Mouse (Mus musculus) limb, embryonic 10.5 days (tissue): ENCODE data around the gene Erich6. TPM values are rescaled to one million over a fixed set of nuclear protein-coding genes. Genes with fewer than 3 reads are reported as not detected.
"Not testable (repeated sequence)": the region's sequence is repeated elsewhere in the genome, so short reads cannot be mapped to it uniquely, and the experiment has no call there.

Experiments used
- DNase-seq: peaks from one replicate; pipeline ENCODE4 v3.0.0-alpha.2; 2017; ENCODE audit warnings: low spot score
- H3K27ac ChIP-seq: fragments of 300-500 bp; sonication (generic); 2 replicates; pipeline ENCODE4 v1.5.1; 2016; ENCODE audit warnings: mild to moderate bottlenecking
- H3K27me3 ChIP-seq: fragments of 300-500 bp; sonication (generic); 2 replicates; pipeline ENCODE4 v1.6.1; 2016; ENCODE audit warnings: low read depth, mild to moderate bottlenecking; ENCODE audit not compliant: poor library complexity, severe bottlenecking
- H3K36me3 ChIP-seq: fragments of 300-500 bp; sonication (generic); 2 replicates; pipeline ENCODE4 v1.6.1; 2016; ENCODE audit warnings: mild to moderate bottlenecking, moderate library complexity
- H3K4me1 ChIP-seq: fragments of 300-500 bp; sonication (generic); 2 replicates; pipeline ENCODE4 v1.6.1; 2016
- H3K4me3 ChIP-seq: fragments of 300-500 bp; sonication (generic); 2 replicates; pipeline ENCODE4 v1.5.1; 2016; ENCODE audit warnings: mild to moderate bottlenecking, moderate library complexity
- H3K9me3 ChIP-seq: fragments of 300-500 bp; sonication (generic); replicated peaks from 2 replicates; pipeline ENCODE4 v1.6.1; 2016; ENCODE audit warnings: mild to moderate bottlenecking
- WGBS: fragments of 180-500 bp; shearing (Covaris S2); methylation state at CpG from one replicate; pipeline ENCODE4 v1.1.7; 2016; 5-methylcytosine and 5-hydroxymethylcytosine counted together
- polyA plus RNA-seq: library from polyadenylated mRNA; unstranded; fragments of >200 nt; fragmentation: Nextera tagmentation; extraction: Ambion mirVana; gene quantifications from 2 replicates; pipeline ENCODE4 v1.2.1, GENCODE M21; 2016

Erich6 gene
- polyA plus RNA-seq, 1 experiment from 2014 or later, result not detected

DNA sequence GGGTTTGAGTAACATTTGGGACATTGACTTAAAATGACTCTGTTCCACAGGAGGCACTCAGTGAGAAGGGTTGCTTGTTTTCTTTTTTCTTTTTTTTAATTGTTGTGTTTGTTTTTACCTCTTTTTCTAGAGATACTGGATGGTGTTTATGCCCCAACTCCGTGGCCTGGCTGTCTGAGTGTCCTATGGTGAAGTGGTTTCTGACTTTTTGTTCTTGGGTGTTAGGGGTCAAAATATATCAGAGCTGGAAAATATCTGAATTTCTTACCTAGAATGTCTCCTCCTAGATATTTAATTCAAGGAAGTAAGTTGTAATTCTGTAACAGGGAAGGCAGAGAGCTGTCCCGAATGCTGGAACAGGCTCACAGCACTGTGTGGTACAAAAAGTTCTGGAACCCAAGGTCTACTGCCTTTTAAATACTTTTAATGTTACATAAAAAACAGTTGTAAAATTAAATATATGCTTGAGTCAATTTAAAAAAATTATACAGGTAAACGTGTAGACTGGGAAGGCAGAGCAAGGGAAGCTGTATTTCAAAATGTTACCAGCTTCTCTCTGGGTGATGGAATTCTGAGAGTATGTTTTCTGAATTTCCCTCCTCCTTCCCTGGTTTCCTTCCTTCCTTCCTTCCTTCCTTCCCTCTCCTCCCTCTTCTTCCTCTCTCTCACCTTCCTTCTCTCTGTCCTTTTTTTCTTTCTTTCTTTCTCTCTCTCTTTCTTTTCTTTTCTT lies 14.2 kb downstream of the Erich6 start:
- H3K4me3 ChIP-seq, result no peak overlapping the region
- no peaks in the 10 kb centered on the region for H3K9me3 ChIP-seq
- H3K27ac ChIP-seq, result no peak overlapping the region
- H3K36me3 ChIP-seq, result no peaks in the 10 kb centered on the region
- no peak for DNase-seq
- no peaks in the 10 kb centered on the region for H3K27me3 ChIP-seq
- no peaks in the 10 kb centered on the region for H3K4me1 ChIP-seq
- WGBS, result 77% methylated on average over 3 of the region's 3 CpGs

DNA sequence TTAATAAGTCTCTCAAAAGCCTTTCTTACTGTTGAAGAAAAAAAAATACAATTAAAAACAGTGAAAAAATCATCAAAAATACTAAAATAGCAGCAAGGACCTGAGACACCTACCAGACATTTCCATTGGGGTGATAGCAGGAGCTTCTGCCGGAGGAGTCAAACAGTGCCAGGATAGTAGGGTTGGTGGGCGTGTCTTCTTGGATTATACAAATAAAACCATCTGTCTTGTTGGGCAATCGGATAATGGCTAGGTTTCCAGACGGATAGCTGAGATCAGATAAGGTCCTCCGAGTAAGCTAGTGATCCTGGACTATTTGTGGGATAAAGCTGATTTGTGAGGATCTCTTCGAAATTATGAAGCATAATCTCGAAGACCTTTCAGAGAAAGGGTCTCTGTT lies 15.9 kb downstream of the Erich6 start:
- Histone ChIP-seq H3K27me3 (no peaks in the 10 kb centered on the region), H3K27ac (no peak overlapping the region), H3K4me3 (no peak overlapping the region), H3K4me1 (no peaks in the 10 kb centered on the region), H3K36me3 (no peaks in the 10 kb centered on the region), H3K9me3 (no peaks in the 10 kb centered on the region)
- 82% methylated on average over 7 of the region's 7 CpGs for WGBS
- no peak for DNase-seq

DNA sequence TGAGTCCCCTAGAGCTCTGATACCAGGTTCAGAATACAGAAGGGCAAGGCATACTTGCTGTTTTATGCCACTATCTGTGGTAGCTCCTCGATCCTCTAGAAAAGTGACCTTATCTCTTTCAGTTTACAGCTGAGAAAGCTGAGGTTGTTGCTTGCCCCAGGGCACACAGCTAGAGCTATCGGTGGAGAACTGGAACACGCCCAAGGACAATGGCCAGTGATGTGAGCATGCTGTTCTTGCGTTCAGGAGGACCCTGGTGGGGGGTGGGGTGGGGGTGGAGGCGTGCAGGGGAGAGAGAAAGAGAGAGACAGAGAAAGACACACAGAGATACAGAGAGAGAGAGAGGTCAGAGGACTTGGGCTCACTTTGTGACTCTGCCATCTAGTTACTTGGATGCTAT lies 27.0 kb downstream of the Erich6 start:
- H3K27ac ChIP-seq, result no peak overlapping the region
- no peak overlapping the region for H3K4me3 ChIP-seq
- H3K4me1 ChIP-seq, result no peaks in the 10 kb centered on the region
- H3K36me3 ChIP-seq, result no peaks in the 10 kb centered on the region
- H3K27me3 ChIP-seq, result no peaks in the 10 kb centered on the region
- H3K9me3 ChIP-seq, result no peaks in the 10 kb centered on the region
- no peak for DNase-seq
- WGBS, result 79% methylated on average over 5 of the region's 5 CpGs

DNA sequence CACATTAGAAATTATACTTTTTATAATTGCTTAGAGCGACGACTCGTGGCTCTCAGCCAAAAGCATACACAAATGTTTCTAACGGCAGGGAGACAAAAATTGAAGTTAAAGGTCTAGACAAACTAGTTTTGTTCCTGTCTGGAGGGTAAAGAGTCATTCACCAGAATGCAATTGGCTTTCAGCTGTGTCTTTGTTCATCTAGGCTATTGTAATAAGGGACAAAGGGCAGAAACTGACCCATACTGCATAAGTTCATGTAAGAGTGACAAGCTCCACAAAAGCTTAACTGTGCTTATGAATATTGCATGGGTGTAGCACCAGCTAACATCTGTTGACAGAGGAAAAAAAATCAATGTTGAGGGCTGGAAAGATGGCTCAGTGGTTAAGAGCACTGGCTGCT lies 28.5 kb downstream of the Erich6 start:
- Histone ChIP-seq H3K9me3 (no peaks in the 10 kb centered on the region), H3K4me1 (no peaks in the 10 kb centered on the region), H3K27ac (no peak overlapping the region), H3K36me3 (no peaks in the 10 kb centered on the region), H3K27me3 (no peaks in the 10 kb centered on the region), H3K4me3 (no peak overlapping the region)
- no peak for DNase-seq
- WGBS, result 94% methylated on average over 4 of the region's 4 CpGs

DNA sequence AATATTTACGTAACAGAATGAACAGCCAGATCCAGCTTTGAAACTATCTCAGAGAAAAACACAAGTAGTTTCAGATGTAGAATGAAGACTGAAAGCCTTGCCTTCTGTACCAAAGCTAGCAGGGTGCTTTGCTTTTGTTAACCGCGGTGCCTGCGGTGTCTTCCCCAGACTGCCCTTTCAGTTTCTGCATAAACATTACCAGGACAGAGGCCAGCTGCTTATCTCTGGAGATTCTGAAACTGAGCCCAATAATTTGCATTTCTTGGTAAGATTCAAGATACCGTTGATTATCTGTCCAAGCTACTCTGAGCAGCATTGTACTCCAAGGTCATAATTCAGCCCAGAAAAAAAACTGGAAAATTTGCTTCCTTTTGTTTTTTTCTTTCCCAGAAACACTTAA lies 43.4 kb downstream of the Erich6 start:
- no peaks in the 10 kb centered on the region for H3K4me1 ChIP-seq
- H3K9me3 ChIP-seq, result no peaks in the 10 kb centered on the region
- no peaks in the 10 kb centered on the region for H3K27me3 ChIP-seq
- no peak for DNase-seq
- no peak overlapping the region for H3K27ac ChIP-seq
- H3K4me3 ChIP-seq, result no peak overlapping the region
- peaks cover 76% of the 10 kb centered on the region for H3K36me3 ChIP-seq
- 75% methylated on average over 5 of the region's 5 CpGs for WGBS

DNA sequence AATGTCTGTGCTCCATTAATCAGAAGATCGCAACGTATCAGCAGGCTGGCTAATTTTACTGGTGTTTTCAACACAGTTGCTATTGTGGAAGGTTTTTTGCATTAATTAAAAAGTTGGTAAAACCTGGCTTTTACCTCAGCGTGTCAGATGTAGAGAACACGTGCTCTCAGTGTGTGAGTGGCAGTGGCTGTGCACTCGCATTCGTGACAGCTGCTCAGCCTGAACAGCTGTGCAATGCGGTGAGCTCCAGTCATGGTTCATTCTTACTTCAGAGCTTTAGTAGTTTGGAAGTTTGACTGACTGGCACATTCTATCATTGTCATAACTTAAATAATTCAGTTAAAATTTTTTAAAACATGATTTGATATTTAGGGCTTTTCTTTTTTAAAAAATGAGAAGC lies 44.3 kb downstream of the Erich6 start:
- H3K4me1 ChIP-seq, H3K27ac ChIP-seq, DNase-seq, H3K9me3 ChIP-seq, H3K4me3 ChIP-seq, H3K27me3 ChIP-seq: not testable (repeated sequence)
- WGBS, result 92% methylated on average over 7 of the region's 7 CpGs
- H3K36me3 ChIP-seq, result peaks cover 78% of the 10 kb centered on the region

DNA sequence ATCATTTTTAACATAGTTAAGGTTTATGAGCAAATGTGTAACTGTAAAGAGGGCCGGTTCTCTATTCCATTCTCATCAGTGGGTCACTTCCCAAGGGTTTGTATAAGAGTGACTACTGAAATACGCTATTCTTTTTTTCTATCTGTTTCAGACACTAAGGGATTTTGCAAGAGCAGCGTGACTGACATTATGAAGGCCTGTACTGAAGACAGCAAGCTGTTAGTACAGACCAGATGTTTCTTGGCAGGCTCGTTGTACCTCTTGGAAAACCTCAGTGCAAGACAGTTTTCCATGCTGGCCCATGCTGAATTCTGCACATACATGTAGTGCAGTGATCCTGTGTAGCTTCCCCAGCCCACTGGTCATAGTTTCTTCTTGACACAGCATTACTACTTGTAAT lies 46.5 kb downstream of the Erich6 start:
- not testable (repeated sequence) for H3K9me3 ChIP-seq, DNase-seq, H3K4me3 ChIP-seq, H3K4me1 ChIP-seq, H3K27me3 ChIP-seq, H3K27ac ChIP-seq
- 95% methylated on average over 4 of the region's 4 CpGs for WGBS
- H3K36me3 ChIP-seq, result peaks cover 90% of the 10 kb centered on the region

DNA sequence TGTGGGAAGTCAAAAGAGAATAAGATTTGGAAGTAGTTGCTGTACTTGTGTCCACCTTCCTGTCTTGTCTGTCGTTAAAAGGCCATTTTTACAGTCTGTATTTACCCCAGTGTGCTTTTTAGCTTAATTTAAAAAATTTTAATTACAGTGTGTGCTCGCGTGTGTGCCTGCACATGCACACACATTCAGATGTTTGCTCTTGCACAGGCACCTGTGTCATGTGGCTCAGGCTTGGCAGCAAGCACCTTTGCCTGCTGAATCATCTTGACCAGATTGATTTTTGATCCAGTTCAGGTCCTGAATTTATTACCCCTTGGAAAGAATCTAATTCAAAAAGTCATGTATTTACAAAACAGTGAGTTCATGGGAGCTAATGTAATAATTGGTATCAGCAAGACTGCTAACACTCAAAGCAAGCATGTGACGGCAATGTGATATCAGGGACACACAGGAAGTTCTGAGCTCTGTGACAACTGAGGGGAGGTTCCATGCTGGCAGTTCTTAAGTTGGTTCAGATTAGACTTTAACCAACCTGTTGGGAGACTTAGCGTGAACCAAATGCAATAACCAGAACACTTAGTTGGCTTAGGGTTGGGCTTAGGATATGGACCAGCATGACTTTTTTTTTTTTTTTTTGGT lies 54.1 kb downstream of the Erich6 start:
- DNase-seq, result no peak
- Histone ChIP-seq H3K36me3 (peaks cover 63% of the 10 kb centered on the region), H3K27ac (no peak overlapping the region), H3K27me3 (no peaks in the 10 kb centered on the region), H3K9me3 (no peaks in the 10 kb centered on the region), H3K4me1 (peaks cover 6% of the 10 kb centered on the region; the same call in 1 of the 2 replicates), H3K4me3 (no peak overlapping the region)
- WGBS, result 93% methylated on average over 5 of the region's 5 CpGs

DNA sequence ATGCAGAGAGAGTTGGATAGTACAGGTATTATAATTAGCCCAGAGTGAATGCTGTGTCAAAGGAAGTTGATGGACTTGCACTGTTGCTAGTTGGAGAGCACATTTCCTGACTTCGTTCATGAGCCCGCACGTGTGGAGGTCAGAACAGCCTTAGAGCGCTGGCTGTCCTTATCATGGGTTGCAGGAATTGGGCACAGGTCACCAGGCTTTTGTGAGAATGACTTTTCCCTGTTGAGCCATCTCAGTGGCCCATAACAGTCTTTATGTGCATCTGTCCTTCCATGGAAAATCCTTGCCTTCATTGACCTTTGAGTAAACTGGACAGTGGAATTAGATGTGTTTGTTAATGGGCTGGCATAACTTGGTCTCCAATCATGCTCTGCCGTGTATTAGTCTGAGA lies 54.7 kb downstream of the Erich6 start:
- no peak for DNase-seq
- Histone ChIP-seq H3K27me3 (no peaks in the 10 kb centered on the region), H3K36me3 (peaks cover 56% of the 10 kb centered on the region), H3K27ac (no peak overlapping the region), H3K4me3 (no peak overlapping the region), H3K4me1 (peaks cover 7% of the 10 kb centered on the region; the same call in 1 of the 2 replicates), H3K9me3 (no peaks in the 10 kb centered on the region)
- WGBS, result 84% methylated on average over 5 of the region's 5 CpGs

DNA sequence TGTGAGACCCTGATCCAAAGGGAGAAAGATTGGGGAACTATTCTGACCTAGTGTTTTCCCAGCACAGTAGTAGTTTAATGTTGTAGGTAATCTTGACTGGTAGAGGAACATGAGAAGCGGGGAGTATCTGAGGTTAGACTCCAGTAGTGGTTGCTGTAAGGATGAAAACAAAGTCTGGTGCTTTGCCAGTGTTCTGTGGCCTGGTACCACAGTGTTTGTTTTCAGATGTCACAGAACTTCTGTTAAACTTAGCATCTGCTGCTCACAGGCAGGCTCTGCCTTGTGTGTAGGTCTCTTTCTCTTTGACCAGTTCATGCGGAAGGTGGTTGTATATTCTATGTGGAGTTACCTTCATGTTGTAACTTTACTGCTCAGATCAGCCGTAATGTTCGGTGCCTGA lies 55.5 kb downstream of the Erich6 start:
- H3K36me3 ChIP-seq, result peaks cover 49% of the 10 kb centered on the region

DNA sequence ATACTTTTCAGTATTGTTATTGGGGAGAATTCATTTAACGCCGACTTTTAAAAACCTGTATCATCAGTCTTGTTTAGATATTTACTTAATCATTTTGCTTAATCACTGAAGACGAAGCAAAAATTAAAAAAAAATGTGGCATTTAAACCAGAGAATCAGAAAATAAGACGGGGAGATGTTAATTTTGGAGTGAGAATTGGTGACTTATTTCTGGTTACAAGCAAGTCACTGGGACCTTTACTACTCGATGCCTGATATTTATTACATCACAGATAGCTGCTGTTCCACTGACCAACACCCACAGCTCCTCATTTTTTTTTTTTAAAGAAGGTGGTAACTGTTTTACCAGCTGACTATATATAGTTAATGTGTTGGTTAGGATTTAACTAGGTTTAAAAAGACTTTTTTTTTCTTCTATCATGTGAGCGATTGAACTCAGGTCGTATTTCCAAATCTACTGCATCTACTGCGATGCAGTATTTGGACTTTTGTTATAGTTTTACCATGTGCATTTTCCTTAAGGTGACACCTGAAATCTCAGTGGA lies 59.4 kb downstream of the Erich6 start:
- WGBS, result 31% methylated on average over 8 of the region's 8 CpGs
- Histone ChIP-seq H3K27me3 (no peaks in the 10 kb centered on the region), H3K4me3 (peak overlapping the region; percentile 74), H3K4me1 (peaks cover 7% of the 10 kb centered on the region; the same call in 1 of the 2 replicates), H3K36me3 (peaks cover 28% of the 10 kb centered on the region), H3K9me3 (no peaks in the 10 kb centered on the region), H3K27ac (peak overlapping the region; percentile 96)
- no peak for DNase-seq

More for the DNA sequence above, 55.5 kb downstream of the Erich6 start:
- Histone ChIP-seq H3K4me3 (no peak overlapping the region), H3K4me1 (peaks cover 7% of the 10 kb centered on the region; the same call in 1 of the 2 replicates), H3K27me3 (no peaks in the 10 kb centered on the region), H3K27ac (no peak overlapping the region), H3K9me3 (no peaks in the 10 kb centered on the region)
- no peak for DNase-seq
- 98% methylated on average over 4 of the region's 4 CpGs for WGBS

DNA sequence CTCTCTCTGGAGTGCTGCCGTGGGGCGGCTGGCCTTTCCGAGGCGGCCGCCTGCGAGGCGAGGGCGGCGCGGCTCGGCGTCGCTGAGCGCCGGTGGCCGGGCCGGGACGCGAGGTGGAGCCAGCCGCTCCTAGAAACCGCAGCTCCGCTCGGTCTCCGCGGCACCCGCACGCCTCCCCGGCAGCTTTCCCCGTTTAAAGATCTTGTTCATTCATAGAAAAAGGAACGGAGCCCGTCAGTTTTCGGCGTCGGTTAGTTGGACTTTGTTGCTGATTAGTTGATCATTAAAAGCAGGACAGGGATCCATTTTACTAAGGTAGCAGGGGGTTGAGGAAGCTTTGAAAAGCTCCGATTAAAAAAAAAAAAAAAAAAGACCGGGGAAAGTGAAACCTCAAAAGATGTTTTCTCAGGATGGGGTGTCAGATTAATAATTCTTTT lies 59.9 kb downstream of the Erich6 start:
- no peaks in the 10 kb centered on the region for H3K27me3 ChIP-seq
- DNase-seq, result no peak
- H3K4me3 ChIP-seq, result peak overlapping the region; percentile 74
- H3K36me3 ChIP-seq, result peaks cover 25% of the 10 kb centered on the region
- H3K27ac ChIP-seq, result peak overlapping the region; percentile 96
- no peaks in the 10 kb centered on the region for H3K9me3 ChIP-seq
- H3K4me1 ChIP-seq, result peaks cover 4% of the 10 kb centered on the region; the same call in 1 of the 2 replicates
- WGBS, result under 1% methylated on average over 36 of the region's 36 CpGs
